Mouse (Mus musculus) heart, adult 2 months (tissue): ENCODE measurements around the gene Foxj2. TPM values are rescaled to one million over a fixed set of nuclear protein-coding genes. Genes with fewer than 3 reads are reported as not detected.

Experiments used
- DNase-seq, 2 experiments: peaks; one replicate each; pipeline ENCODE4 v3.0.0; 2021
- H3K27ac ChIP-seq: fragments of 200-600 bp; 2 replicates; pipeline ENCODE4 v1.8.1; 2022
- H3K27me3 ChIP-seq: fragments of 200-500 bp; 2 replicates; pipeline ENCODE4 v1.6.1; 2012; ENCODE audit warnings: mild to moderate bottlenecking, low read length, inconsistent platforms, mixed read lengths; ENCODE audit not compliant: control insufficient read depth, insufficient read depth
- H3K36me3 ChIP-seq: fragments of 200-500 bp; 2 replicates; pipeline ENCODE4 v1.6.1; 2012; ENCODE audit warnings: low read length, inconsistent platforms; ENCODE audit not compliant: control insufficient read depth, insufficient read depth
- H3K4me1 ChIP-seq: fragments of 200-500 bp; 2 replicates; pipeline ENCODE4 v1.6.1; 2011; ENCODE audit warnings: low read length; ENCODE audit not compliant: control insufficient read depth, insufficient read depth
- H3K4me3 ChIP-seq: fragments of 200-600 bp; 2 replicates; pipeline ENCODE4 v1.8.1; 2022
- H3K79me2 ChIP-seq: fragments of 200-500 bp; replicated peaks from 2 replicates; pipeline ENCODE4 v1.6.1; 2012; ENCODE audit warnings: mild to moderate bottlenecking, inconsistent platforms, low read length, moderate library complexity, mixed read lengths; ENCODE audit not compliant: control insufficient read depth, insufficient read depth
- H3K9ac ChIP-seq: fragments of 200-500 bp; 2 replicates; pipeline ENCODE4 v1.6.1; 2012; ENCODE audit warnings: low read depth, mild to moderate bottlenecking, control low read depth, inconsistent platforms, low read length, mixed read lengths
- CTCF ChIP-seq: fragments of 200-600 bp; IDR thresholded peaks from 2 replicates; pipeline ENCODE4 v1.8.1; 2022; ENCODE audit warnings: antibody characterized with exemption, mild to moderate bottlenecking, moderate library complexity
- EP300 ChIP-seq: fragments of 200-500 bp; IDR thresholded peaks from 2 replicates; pipeline ENCODE4 v1.6.1; 2011; ENCODE audit warnings: low read depth, low read length, control low read depth; ENCODE audit not compliant: insufficient read depth
- POLR2A ChIP-seq: fragments of 200-500 bp; IDR thresholded peaks from 2 replicates; pipeline ENCODE4 v1.6.1; 2011; ENCODE audit warnings: mild to moderate bottlenecking, low read depth, low read length, control low read depth; ENCODE audit not compliant: insufficient read depth
- WGBS: fragments of 180-500 bp; shearing (Covaris S2); methylation state at CpG from one replicate; pipeline ENCODE4 v1.1.7; 2018; 5-methylcytosine and 5-hydroxymethylcytosine counted together
- intact Hi-C: fragments of 180-260 bp; cut with DNase I; formaldehyde crosslinking; loops from one replicate; pipeline ENCODE4 v1.15.1; 2025
- polyA plus RNA-seq: library from polyadenylated mRNA; depleted of rRNA; stranded (reverse); fragments of >200 nt; gene quantifications from 2 replicates; pipeline ENCODE4 v1.2.3, GENCODE M21; 2012
- total RNA-seq, 2 experiments: library from RNA; stranded (reverse); gene quantifications; 2 replicates each; pipeline ENCODE4 v1.2.3; 2021

Gene Foxj2
- total and polyA plus RNA-seq, 3 experiments = 19.8 to 36.3 (median 35.2) TPM

DNA sequence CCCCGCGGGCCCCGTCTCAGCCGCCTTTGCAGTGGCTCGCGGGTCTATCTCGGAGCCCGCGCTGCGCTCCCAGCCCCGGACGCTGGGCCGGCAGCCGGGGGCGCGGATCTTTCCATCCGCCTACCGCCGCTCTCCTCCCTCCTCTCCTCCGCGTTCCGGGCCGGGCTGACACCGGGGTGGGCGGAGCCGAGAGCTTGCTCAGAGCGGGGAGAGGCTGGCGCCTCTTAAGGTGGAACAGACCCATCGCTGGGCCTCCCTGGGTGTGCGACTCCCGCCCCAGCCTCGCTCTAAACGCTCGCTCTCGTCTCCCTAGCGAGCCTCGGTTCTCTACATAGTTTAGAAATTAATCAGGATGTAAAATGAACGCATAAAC is 8.4 kb upstream of the Foxj2 start:
- under 1% methylated on average over 38 of the region's 38 CpGs for WGBS
- Histone ChIP-seq H3K4me1 (peaks cover 4% of the 10 kb centered on the region), H3K27ac (peak overlapping the region; percentile 98), H3K79me2 (no peaks in the 10 kb centered on the region), H3K9ac (peak overlapping the region; percentile 86), H3K4me3 (peak overlapping the region; percentile 98), H3K27me3 (no peaks in the 10 kb centered on the region), H3K36me3 (no peaks in the 10 kb centered on the region)
- DNase-seq = peak; percentile 94 to 97
- peak; percentile 77 for TF ChIP-seq POLR2A
- no peak for TF ChIP-seq EP300
- TF ChIP-seq CTCF = peak; percentile 24; the same call in 1 of the 2 replicates
- intact Hi-C loops = loop anchor here (1.0 to 5.0 kb wide), 4 partner anchors 8 to 474 kb away; partner anchors contain the start of genes Foxj2 and Necap1

DNA sequence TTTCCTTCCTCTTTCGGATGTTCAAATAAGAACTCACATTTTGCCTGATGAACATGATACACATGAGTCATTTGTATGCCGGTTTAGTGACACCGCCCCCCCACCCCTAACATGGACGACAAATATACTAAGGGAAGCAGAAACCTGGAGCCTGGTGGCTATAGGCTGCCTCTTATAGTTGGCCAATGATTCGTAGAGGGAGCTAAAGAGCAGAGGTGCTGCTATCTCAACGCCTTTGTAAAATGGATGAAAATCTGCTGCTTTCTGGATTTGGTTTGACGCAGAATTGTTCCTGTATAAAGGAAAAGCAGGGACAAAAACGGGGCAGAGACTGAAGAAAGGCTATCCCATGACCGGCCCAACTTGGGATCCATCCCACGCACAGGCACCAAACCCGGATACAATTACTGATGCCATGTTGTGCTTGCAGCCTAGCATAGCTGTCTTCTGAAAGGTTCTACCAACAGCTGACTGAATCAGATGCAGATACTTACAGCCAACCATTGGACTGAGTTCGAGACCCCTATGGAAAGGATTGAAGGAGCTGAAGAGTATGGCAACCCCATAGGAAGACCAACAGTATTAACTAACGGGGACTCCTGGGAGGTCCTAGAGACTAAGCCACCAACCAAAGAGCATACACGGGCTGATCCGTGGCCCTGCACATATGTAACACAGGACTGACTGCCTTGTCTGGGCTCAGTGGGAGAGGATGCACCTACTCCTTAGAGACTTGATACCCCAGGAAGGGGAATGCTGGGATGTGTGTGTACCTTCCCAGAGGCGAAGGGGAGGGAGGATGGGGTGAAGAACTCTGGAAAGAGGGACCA is 7.7 kb upstream of the Foxj2 start:
- peak overlapping the region; percentile 56 for H3K9ac ChIP-seq
- no peaks in the 10 kb centered on the region for H3K79me2 ChIP-seq
- intact Hi-C loops = loop anchor here (1.0 to 5.0 kb wide), 4 partner anchors 7 to 475 kb away; partner anchors contain the start of genes Foxj2 and Necap1
- H3K4me1 ChIP-seq = peaks cover 4% of the 10 kb centered on the region
- peak overlapping the region; percentile 98 for H3K27ac ChIP-seq
- H3K36me3 ChIP-seq = no peaks in the 10 kb centered on the region
- peak overlapping the region; percentile 98 for H3K4me3 ChIP-seq
- no peaks in the 10 kb centered on the region for H3K27me3 ChIP-seq
- 28% methylated on average over 16 of the region's 16 CpGs for WGBS
- TF ChIP-seq POLR2A (no peak), CTCF (0 out of 2 replicates have a peak, but pooled peaks have one; percentile 2)
- peak; percentile 35 to 46 for DNase-seq

DNA sequence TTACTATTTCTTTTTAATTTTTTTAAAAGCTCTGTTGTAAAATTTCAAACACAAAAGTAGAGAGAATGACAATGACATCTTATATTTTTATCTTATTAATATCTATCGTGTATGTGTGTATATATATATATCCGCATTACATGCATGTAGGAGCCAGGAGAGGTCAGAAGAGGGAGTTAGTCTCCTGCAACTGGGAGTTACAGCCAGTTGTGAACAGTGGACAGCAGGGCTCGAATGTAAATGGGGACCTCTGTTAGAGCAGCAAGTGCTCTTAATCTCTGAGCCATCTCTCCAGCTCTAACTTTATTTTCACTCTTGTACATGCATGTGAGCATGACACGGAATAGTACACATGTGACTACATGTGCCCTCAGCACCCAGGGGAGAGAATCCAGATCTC is 7.0 kb upstream of the Foxj2 start:
- H3K9ac ChIP-seq = no peak overlapping the region
- no peak overlapping the region for H3K27ac ChIP-seq
- H3K4me1 ChIP-seq = peaks cover 4% of the 10 kb centered on the region
- 0 out of 2 replicates have a peak, but pooled peaks cover 1% of the 10 kb centered on the region for H3K79me2 ChIP-seq
- no peak for DNase-seq
- intact Hi-C loops = loop anchor here (5.0 kb wide), 1 partner anchor 475 kb away; no protein-coding TSS in a partner anchor
- H3K4me3 ChIP-seq = no peak overlapping the region
- H3K36me3 ChIP-seq = no peaks in the 10 kb centered on the region
- 82% methylated on average over 4 of the region's 4 CpGs for WGBS
- TF ChIP-seq EP300 = no peak
- TF ChIP-seq CTCF = 0 out of 2 replicates have a peak, but pooled peaks have one; percentile 7
- TF ChIP-seq POLR2A = no peak
- H3K27me3 ChIP-seq = no peaks in the 10 kb centered on the region

DNA sequence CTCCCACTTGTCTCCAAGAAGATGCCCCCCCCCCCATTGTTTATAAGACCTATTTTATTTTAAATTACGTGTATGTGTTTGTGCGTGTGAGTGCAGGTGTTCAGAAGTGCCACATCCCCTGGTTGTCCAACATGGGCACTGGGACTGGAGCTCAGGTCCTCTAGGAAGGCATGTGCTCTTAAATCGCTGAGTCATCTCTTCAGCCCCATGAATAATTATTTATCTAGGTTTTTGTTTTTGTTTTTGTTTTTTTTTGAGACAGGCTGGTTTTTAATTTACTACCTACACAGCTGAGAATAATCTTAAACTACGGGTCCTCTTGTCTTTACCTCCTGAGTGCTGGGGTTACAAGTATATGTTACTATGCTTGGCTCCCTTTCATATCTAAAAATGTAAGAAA is 6.1 kb upstream of the Foxj2 start:
- no peak overlapping the region for H3K4me3 ChIP-seq
- intact Hi-C loops = loop anchor here (5.0 kb wide), 1 partner anchor 476 kb away; no protein-coding TSS in a partner anchor
- 80% methylated on average over 4 of the region's 4 CpGs for WGBS
- TF ChIP-seq POLR2A = no peak
- TF ChIP-seq EP300 = no peak
- no peak for TF ChIP-seq CTCF
- H3K9ac ChIP-seq = no peak overlapping the region
- H3K27ac ChIP-seq = no peak overlapping the region
- peaks cover 4% of the 10 kb centered on the region for H3K4me1 ChIP-seq
- DNase-seq = no peak
- no peaks in the 10 kb centered on the region for H3K36me3 ChIP-seq
- H3K27me3 ChIP-seq = no peaks in the 10 kb centered on the region
- H3K79me2 ChIP-seq = 0 out of 2 replicates have a peak, but pooled peaks cover 1% of the 10 kb centered on the region

DNA sequence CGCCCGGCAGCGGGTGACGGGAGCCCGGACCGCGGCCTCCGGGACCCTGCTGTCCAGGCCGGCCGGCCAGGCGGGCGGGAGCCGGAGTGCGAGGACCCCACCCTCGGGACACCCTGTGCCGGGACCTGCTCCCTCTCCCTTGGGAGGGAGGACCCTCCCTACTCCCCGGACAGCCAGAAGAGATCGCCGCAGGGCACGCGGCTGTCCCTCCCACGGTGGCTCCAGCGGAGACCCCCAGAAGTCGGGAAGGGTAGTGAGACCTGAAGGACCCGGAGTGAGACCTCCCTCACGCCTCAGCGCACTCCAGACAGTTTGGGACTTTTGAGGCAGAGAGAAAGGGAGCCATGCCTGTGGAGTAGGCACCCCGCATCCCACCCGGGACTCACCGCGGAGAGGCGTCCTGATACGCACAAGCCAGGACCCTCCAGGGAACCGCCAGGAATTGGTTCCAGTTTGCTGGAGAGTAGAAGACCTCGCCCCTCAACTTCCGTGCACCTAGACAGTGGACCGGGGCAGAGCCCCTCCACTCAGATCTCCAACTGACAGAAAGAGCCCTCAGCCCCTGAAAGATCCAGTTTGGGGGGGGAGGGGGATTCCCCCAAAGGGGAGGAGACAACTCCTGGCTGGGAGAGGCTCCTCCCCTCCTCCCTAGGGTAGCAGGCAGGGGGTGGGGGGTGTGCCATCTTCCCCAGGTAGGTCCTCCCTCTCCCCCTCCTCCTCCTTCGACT is 521 bp downstream of the Foxj2 start:
- Histone ChIP-seq H3K4me3 (peak overlapping the region; percentile 95), H3K4me1 (peaks cover 18% of the 10 kb centered on the region), H3K36me3 (no peaks in the 10 kb centered on the region), H3K79me2 (peaks cover 3% of the 10 kb centered on the region; the same call in 1 of the 2 replicates), H3K27ac (peak overlapping the region; percentile 90), H3K27me3 (no peaks in the 10 kb centered on the region), H3K9ac (peak overlapping the region; percentile 95)
- DNase-seq = peak in 1 of 2 experiments; percentile 47
- under 1% methylated on average over 38 of the region's 38 CpGs for WGBS
- intact Hi-C loops = no loop called here
- no peak for TF ChIP-seq EP300
- TF ChIP-seq CTCF = no peak
- no peak for TF ChIP-seq POLR2A
